Mouse (Mus musculus): ENCODE measurements around the gene Dpp4. TPM values are rescaled to one million over a fixed set of nuclear protein-coding genes. Genes with fewer than 3 reads are reported as not detected.

The Dpp4 gene
- polyA plus RNA-seq, 1 experiment from 2014 or later: 9.7 TPM

GRCm38 (mm10) chr2:62398115-62398875 lies 13.7 kb downstream of the Dpp4 start:
- no peak overlapping the region for H3K4me2 ChIP-seq (ENCODE audit: low read depth, low read length)
- no peaks in the 10 kb centered on the region for H3K27me3 ChIP-seq (ENCODE audit: control insufficient read depth, insufficient read depth, low read depth, low read length)
- WGBS (ENCODE audit: insufficient replicate concordance): 73% methylated on average over 2 of the region's 2 CpGs
- H3K27ac ChIP-seq (ENCODE audit: low read length): no peak overlapping the region
- H3K4me3 ChIP-seq (ENCODE audit: low read depth, low read length): no peak overlapping the region
- H3K4me1 ChIP-seq (ENCODE audit: control insufficient read depth, low read depth, low read length): no peaks in the 10 kb centered on the region
- no peak overlapping the region for H3K9ac ChIP-seq (ENCODE audit: low read depth, low read length)
- H3K9me3 ChIP-seq (replicated peaks; ENCODE audit: control insufficient read depth, low read length): no peaks in the 10 kb centered on the region
- no peaks in the 10 kb centered on the region for H3K36me3 ChIP-seq (ENCODE audit: control insufficient read depth, insufficient read depth)
- no peak for ATAC-seq (ENCODE audit: low read depth)

- no peaks in the 10 kb centered on the region for H3K4me1 ChIP-seq (ENCODE audit: control insufficient read depth, low read depth, low read length)
- no peak for ATAC-seq (ENCODE audit: low read depth)
Observed at GRCm38 (mm10) chr2:62397661-62398060, 14.4 kb downstream of the Dpp4 start.

GRCm38 (mm10) chr2:62396799-62397198 lies 15.2 kb downstream of the Dpp4 start:
- no peak overlapping the region for H3K27ac ChIP-seq (ENCODE audit: low read length)
- H3K27me3 ChIP-seq (ENCODE audit: control insufficient read depth, insufficient read depth, low read depth, low read length): no peaks in the 10 kb centered on the region
- no peak for ATAC-seq (ENCODE audit: low read depth)
- H3K4me1 ChIP-seq (ENCODE audit: control insufficient read depth, low read depth, low read length): no peaks in the 10 kb centered on the region
- H3K36me3 ChIP-seq (ENCODE audit: control insufficient read depth, insufficient read depth): no peaks in the 10 kb centered on the region
- H3K4me2 ChIP-seq (ENCODE audit: low read depth, low read length): no peak overlapping the region
- no peak overlapping the region for H3K4me3 ChIP-seq (ENCODE audit: low read depth, low read length)
- H3K9ac ChIP-seq (ENCODE audit: low read depth, low read length): no peak overlapping the region
- WGBS (ENCODE audit: insufficient replicate concordance): 55% methylated on average over 1 of the region's 1 CpGs
- H3K9me3 ChIP-seq (replicated peaks; ENCODE audit: control insufficient read depth, low read length): no peaks in the 10 kb centered on the region

More at GRCm38 (mm10) chr2:62397661-62398060, 14.4 kb downstream of the Dpp4 start:
- no peak overlapping the region for H3K27ac ChIP-seq (ENCODE audit: low read length)
- no peak overlapping the region for H3K4me3 ChIP-seq (ENCODE audit: low read depth, low read length)
- WGBS (ENCODE audit: insufficient replicate concordance): 66% methylated on average over 4 of the region's 4 CpGs
- no peaks in the 10 kb centered on the region for H3K9me3 ChIP-seq (replicated peaks; ENCODE audit: control insufficient read depth, low read length)
- H3K9ac ChIP-seq (ENCODE audit: low read depth, low read length): no peak overlapping the region
- no peaks in the 10 kb centered on the region for H3K36me3 ChIP-seq (ENCODE audit: control insufficient read depth, insufficient read depth)
- no peak overlapping the region for H3K4me2 ChIP-seq (ENCODE audit: low read depth, low read length)
- no peaks in the 10 kb centered on the region for H3K27me3 ChIP-seq (ENCODE audit: control insufficient read depth, insufficient read depth, low read depth, low read length)

- H3K4me3 ChIP-seq (ENCODE audit: low read depth, low read length): no peak overlapping the region
- H3K27me3 ChIP-seq (ENCODE audit: control insufficient read depth, insufficient read depth, low read depth, low read length): no peaks in the 10 kb centered on the region
- H3K27ac ChIP-seq (ENCODE audit: low read length): no peak overlapping the region
- no peak overlapping the region for H3K9ac ChIP-seq (ENCODE audit: low read depth, low read length)
- H3K4me2 ChIP-seq (ENCODE audit: low read depth, low read length): no peak overlapping the region
- no peaks in the 10 kb centered on the region for H3K36me3 ChIP-seq (ENCODE audit: control insufficient read depth, insufficient read depth)
- WGBS (ENCODE audit: insufficient replicate concordance): 59% methylated on average over 3 of the region's 3 CpGs
- H3K9me3 ChIP-seq (replicated peaks; ENCODE audit: control insufficient read depth, low read length): no peaks in the 10 kb centered on the region
- no peaks in the 10 kb centered on the region; the same call in 1 of the 2 replicates for H3K4me1 ChIP-seq (ENCODE audit: control insufficient read depth, low read depth, low read length)
- ATAC-seq (ENCODE audit: low read depth): no peak
Observed at GRCm38 (mm10) chr2:62394800-62395199, 17.2 kb downstream of the Dpp4 start.

GRCm38 (mm10) chr2:62392098-62392497 lies 19.9 kb downstream of the Dpp4 start:
- no peaks in the 10 kb centered on the region for H3K36me3 ChIP-seq (ENCODE audit: control insufficient read depth, insufficient read depth)
- no peak overlapping the region for H3K4me2 ChIP-seq (ENCODE audit: low read depth, low read length)
- H3K4me1 ChIP-seq (ENCODE audit: control insufficient read depth, low read depth, low read length): no peaks in the 10 kb centered on the region; the same call in 1 of the 2 replicates
- no peak overlapping the region for H3K4me3 ChIP-seq (ENCODE audit: low read depth, low read length)
- no peaks in the 10 kb centered on the region for H3K9me3 ChIP-seq (replicated peaks; ENCODE audit: control insufficient read depth, low read length)
- ATAC-seq (ENCODE audit: low read depth): no peak
- H3K9ac ChIP-seq (ENCODE audit: low read depth, low read length): no peak overlapping the region
- 27% methylated on average over 3 of the region's 3 CpGs for WGBS (ENCODE audit: insufficient replicate concordance)
- H3K27me3 ChIP-seq (ENCODE audit: control insufficient read depth, insufficient read depth, low read depth, low read length): no peaks in the 10 kb centered on the region
- H3K27ac ChIP-seq (ENCODE audit: low read length): no peak overlapping the region

GRCm38 (mm10) chr2:62390961-62391461 lies 21.0 kb downstream of the Dpp4 start:
- Histone ChIP-seq H3K4me2 (ENCODE audit: low read depth, low read length) (no peak overlapping the region), H3K9me3 (replicated peaks; ENCODE audit: control insufficient read depth, low read length) (no peaks in the 10 kb centered on the region), H3K27me3 (ENCODE audit: control insufficient read depth, insufficient read depth, low read depth, low read length) (no peaks in the 10 kb centered on the region), H3K4me1 (ENCODE audit: control insufficient read depth, low read depth, low read length) (no peaks in the 10 kb centered on the region; the same call in 1 of the 2 replicates), H3K36me3 (ENCODE audit: control insufficient read depth, insufficient read depth) (no peaks in the 10 kb centered on the region), H3K27ac (ENCODE audit: low read length) (0 out of 2 replicates have a peak overlapping the region, but pooled peaks have one; percentile 37), H3K4me3 (ENCODE audit: low read depth, low read length) (no peak overlapping the region), H3K9ac (ENCODE audit: low read depth, low read length) (no peak overlapping the region)
- ATAC-seq (ENCODE audit: low read depth): peak; percentile 58; the same call in 1 of the 2 replicates
- 13% methylated on average over 12 of the region's 12 CpGs for WGBS (ENCODE audit: insufficient replicate concordance)

- WGBS (ENCODE audit: insufficient replicate concordance): 22% methylated on average over 3 of the region's 3 CpGs
- no peak for ATAC-seq (ENCODE audit: low read depth)
- no peaks in the 10 kb centered on the region for H3K36me3 ChIP-seq (ENCODE audit: control insufficient read depth, insufficient read depth)
- no peak overlapping the region for H3K9ac ChIP-seq (ENCODE audit: low read depth, low read length)
- H3K4me1 ChIP-seq (ENCODE audit: control insufficient read depth, low read depth, low read length): no peaks in the 10 kb centered on the region; the same call in 1 of the 2 replicates
- no peak overlapping the region for H3K4me2 ChIP-seq (ENCODE audit: low read depth, low read length)
- no peak overlapping the region for H3K4me3 ChIP-seq (ENCODE audit: low read depth, low read length)
- H3K27me3 ChIP-seq (ENCODE audit: control insufficient read depth, insufficient read depth, low read depth, low read length): no peaks in the 10 kb centered on the region
- no peaks in the 10 kb centered on the region for H3K9me3 ChIP-seq (replicated peaks; ENCODE audit: control insufficient read depth, low read length)
- no peak overlapping the region for H3K27ac ChIP-seq (ENCODE audit: low read length)
Observed at GRCm38 (mm10) chr2:62390305-62390704, 21.7 kb downstream of the Dpp4 start.

GRCm38 (mm10) chr2:62388841-62389240 lies 23.2 kb downstream of the Dpp4 start:
- Histone ChIP-seq H3K27me3 (ENCODE audit: control insufficient read depth, insufficient read depth, low read depth, low read length) (no peaks in the 10 kb centered on the region), H3K4me2 (ENCODE audit: low read depth, low read length) (no peak overlapping the region), H3K4me3 (ENCODE audit: low read depth, low read length) (no peak overlapping the region), H3K27ac (ENCODE audit: low read length) (no peak overlapping the region), H3K9me3 (replicated peaks; ENCODE audit: control insufficient read depth, low read length) (no peaks in the 10 kb centered on the region), H3K36me3 (ENCODE audit: control insufficient read depth, insufficient read depth) (no peaks in the 10 kb centered on the region), H3K9ac (ENCODE audit: low read depth, low read length) (no peak overlapping the region), H3K4me1 (ENCODE audit: control insufficient read depth, low read depth, low read length) (no peaks in the 10 kb centered on the region; the same call in 1 of the 2 replicates)
- ATAC-seq (ENCODE audit: low read depth): no peak
- WGBS (ENCODE audit: insufficient replicate concordance): 71% methylated on average over 4 of the region's 4 CpGs

- Histone ChIP-seq H3K27me3 (ENCODE audit: control insufficient read depth, insufficient read depth, low read depth, low read length) (no peaks in the 10 kb centered on the region), H3K4me2 (ENCODE audit: low read depth, low read length) (no peak overlapping the region), H3K36me3 (ENCODE audit: control insufficient read depth, insufficient read depth) (no peaks in the 10 kb centered on the region), H3K9ac (ENCODE audit: low read depth, low read length) (no peak overlapping the region), H3K4me1 (ENCODE audit: control insufficient read depth, low read depth, low read length) (no peaks in the 10 kb centered on the region), H3K9me3 (replicated peaks; ENCODE audit: control insufficient read depth, low read length) (no peaks in the 10 kb centered on the region), H3K4me3 (ENCODE audit: low read depth, low read length) (no peak overlapping the region), H3K27ac (ENCODE audit: low read length) (no peak overlapping the region)
- WGBS (ENCODE audit: insufficient replicate concordance): 44% methylated on average over 4 of the region's 4 CpGs
- peak; percentile 50; the same call in 1 of the 2 replicates for ATAC-seq (ENCODE audit: low read depth)
Observed at GRCm38 (mm10) chr2:62383196-62383595, 28.8 kb downstream of the Dpp4 start.
